Mouse (Mus musculus) regulatory T cell (primary cell): ENCODE measurements around the gene Olfr808.

Source experiments
- in situ Hi-C: fragments of 300-600 bp; cut with MboI, MseI; formaldehyde crosslinking; loops from one replicate; pipeline ENCODE4 v1.15.1; 2025; ENCODE audit warnings: high pct_unique_total_duplicates

Olfr808 gene

GRCm38 (mm10) chr10:129765182-129765581 is at the start of gene Olfr808:
TSS of gene Olfr808 (plus strand) at chr10:129765482.
- in situ Hi-C loops: no loop called here

DNA sequence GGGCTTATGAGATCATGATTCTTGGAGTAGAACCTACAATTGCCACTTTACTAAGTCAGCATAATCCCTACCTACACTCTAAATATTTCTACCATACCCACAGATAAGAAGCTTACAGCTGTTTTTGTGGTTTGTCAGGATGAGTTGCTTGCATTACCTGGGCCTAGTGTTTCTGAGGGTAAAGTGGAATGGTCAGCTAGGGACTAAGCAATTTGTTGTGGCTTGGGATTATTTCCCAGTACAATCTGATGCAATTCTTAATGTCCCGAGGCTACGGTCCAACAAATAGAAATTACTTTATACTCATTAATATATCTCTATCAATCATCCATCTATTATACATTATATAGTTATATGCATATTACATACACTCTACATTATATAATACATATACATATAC is 36.0 kb upstream of the Olfr808 start, which contains the start of gene Olfr805:
TSS of gene Olfr805 (minus strand) at position 101 of the 400 bp plus-strand sequence.
- in situ Hi-C loops: no loop called here

DNA sequence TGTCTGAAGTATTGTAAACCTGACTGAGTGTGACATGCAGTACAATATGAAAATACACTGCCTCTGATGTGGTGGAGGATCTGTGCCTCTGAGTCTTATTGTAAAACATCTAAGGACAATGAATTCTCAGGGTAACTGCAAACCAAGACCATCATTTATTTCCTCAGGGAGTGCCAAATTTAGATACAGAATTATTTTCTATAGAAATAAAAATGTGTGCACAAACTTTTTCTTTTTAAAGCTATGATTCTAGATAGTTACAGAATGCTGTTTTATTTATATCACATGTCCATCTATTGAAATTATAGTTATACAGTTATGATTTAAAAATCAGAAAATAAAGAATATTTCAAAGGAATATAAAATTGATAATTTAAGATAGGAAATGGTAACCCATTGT is 23.5 kb upstream of the Olfr808 start, which contains the start of gene Olfr806:
TSS of gene Olfr806 (minus strand) at position 101 of the 400 bp plus-strand sequence.
- in situ Hi-C loops: no loop called here

DNA sequence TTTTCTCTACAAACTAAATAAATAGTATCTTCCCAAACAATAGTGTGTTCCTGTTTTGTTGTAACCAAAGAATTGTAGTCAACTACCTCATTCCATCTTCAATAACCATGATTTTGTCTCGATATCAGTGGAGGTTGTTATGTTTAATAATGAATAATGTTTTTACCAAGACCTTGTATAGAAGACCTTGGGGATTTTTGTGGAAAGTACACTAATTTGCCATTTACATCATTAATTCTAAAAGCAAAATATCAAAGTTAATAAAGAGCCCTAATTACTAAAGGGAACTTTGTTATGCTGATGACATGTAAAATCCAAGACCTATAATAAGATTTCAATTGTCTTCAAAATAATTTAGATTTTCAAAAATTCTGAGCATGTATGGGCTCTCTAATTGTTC is 7.6 kb upstream of the Olfr808 start, which contains the start of gene Olfr807:
TSS of gene Olfr807 (minus strand) at position 101 of the 400 bp plus-strand sequence.
- in situ Hi-C loops: no loop called here

GRCm38 (mm10) chr10:129774338-129774737 is 9.1 kb downstream of the Olfr808 start, which contains the start of gene Olfr809:
TSS of gene Olfr809 (plus strand) at chr10:129774638.
- in situ Hi-C loops: no loop called here

DNA sequence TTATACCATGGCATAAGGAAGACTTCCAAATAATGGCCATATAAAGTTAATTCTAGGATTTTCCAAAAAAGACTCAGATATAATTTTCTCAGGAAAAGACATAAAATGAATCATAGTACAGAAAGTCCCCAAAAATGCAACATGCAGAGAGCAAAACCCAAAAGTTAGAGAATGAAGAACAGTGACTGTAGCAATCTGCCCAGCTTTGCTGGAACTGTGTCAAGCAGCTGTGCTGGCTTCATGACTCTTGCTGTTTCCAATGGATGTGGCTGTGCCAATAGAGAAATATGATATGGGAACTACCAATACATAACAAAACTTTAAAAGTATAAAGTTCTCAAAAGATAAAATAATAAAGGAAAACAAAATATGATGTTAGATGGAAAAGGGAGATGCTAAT is 12.8 kb downstream of the Olfr808 start:
- in situ Hi-C loops: no loop called here

GRCm38 (mm10) chr10:129794817-129795216 is 29.5 kb downstream of the Olfr808 start, which contains the start of gene Olfr810:
TSS of gene Olfr810 (minus strand) at chr10:129794917.
- in situ Hi-C loops: no loop called here

DNA sequence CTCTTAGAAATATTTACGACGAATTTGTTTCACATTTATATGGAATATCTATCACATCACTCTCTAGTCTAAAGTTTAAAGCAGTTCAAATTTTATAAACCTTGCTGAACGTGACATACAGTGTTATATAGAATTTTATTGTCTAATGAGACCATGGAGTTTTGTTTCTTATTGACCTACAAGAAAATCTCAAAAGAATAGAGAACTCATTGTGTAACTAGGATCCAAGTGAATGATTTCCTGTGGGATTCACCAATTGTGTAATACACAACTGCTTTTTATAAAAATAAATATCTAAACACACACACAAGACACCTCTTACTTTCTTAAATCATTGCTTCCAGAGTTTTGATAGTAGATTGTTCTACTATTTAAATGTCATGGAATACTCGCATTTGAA is 39.0 kb downstream of the Olfr808 start, which contains the start of gene Olfr811:
TSS of gene Olfr811 (minus strand) at position 101 of the 400 bp plus-strand sequence.
- in situ Hi-C loops: no loop called here
